Mouse (Mus musculus): Measurements from ENCODE around the gene Bpifb9a.
"Not testable (repeated sequence)": the region's sequence is repeated elsewhere in the genome, so short reads cannot be mapped to it uniquely, and the experiment has no call there.

Bpifb9a gene

DNA sequence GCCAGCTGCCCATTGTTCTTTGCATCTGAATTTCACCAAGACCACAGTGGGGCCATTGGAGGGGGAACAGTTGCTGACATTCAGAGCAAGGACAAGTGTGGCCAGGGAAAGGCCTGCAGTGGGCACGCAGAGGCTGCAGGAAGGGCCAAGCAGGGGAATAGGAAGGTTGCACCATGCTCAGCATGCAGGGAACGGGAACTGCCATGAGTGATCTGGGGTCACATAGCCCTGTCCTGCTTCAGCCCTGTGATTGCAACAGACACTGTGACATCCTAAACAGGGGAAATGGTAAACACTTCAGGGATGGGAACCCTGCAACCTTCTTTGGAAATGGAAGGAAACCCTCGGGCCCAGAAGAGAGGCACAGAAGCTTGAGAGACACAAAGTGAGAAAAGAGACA is 47.0 kb downstream of the Bpifb9a start:
- not testable (repeated sequence) for DNase-seq (ENCODE audit: low spot score in 2 of 2)

DNA sequence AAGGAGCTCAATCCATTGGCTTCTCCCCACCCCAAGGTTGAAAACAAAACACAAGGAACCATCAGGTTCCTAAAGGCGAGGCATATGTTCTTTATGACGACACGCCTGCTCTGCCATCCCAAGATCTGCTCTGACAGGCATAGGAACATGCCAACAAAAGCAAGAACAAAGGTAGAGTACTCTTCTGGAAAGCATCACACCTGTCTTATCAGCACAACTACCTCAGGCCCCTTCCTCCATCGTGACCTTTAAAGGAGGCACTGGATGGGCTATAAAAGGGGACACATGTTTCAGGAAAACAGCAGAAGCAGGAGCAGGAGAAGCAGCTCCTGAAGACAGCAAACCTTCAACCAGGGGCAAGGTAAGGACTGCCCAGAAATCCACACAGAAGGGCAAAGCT is 49.3 kb downstream of the Bpifb9a start, which contains the start of gene Bpifb9b:
Gene Bpifb9b (plus strand): TSS at position 301 of the 400 bp plus-strand sequence.
- not testable (repeated sequence) for DNase-seq (ENCODE audit: low spot score in 2 of 2)

DNA sequence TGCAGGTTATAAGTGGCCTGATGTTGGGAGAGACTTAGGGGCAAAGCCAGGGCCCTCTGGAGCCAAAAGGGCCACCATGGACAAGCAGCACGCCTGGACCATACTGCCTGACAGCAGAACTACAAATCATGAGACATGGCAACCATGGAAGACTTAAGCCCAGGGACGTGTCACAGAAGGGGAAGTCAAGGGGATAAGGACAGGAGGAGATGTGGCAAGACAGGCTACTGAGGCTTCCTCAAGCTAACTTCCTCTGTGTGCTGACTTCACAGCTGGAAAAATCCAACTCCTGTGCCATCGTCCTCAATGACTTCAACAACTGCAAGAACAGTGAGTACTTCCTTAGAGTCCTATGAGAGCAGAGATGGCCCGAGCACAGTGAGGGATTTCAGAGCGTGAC is 56.1 kb downstream of the Bpifb9a start:
- not testable (repeated sequence) for DNase-seq (ENCODE audit: low spot score in 2 of 2)
